Mouse (Mus musculus): ENCODE measurements around the gene Pax3.

- TF ChIP-seq CTCF (IDR thresholded peaks at IDR 0.05; ENCODE audit: borderline replicate concordance, extremely low read depth, insufficient read depth, insufficient read length) (no peak), POLR2A (IDR thresholded peaks at IDR 0.05; ENCODE audit: borderline replicate concordance, extremely low read depth, insufficient read depth, insufficient read length, poor library complexity, severe bottlenecking) (no peak)
Measured at GRCm38 (mm10) chr1:78199221-78199620, 2.3 kb upstream of the Pax3 start.
